Mouse (Mus musculus): Measurements from ENCODE around the gene Tbc1d23.
A peak's percentile ranks its signal among the peaks of the same experiment; 100 is the strongest.
"Not testable (repeated sequence)": the region's sequence is repeated elsewhere in the genome, so short reads cannot be mapped to it uniquely, and the experiment has no call there.

Gene Tbc1d23

GRCm38 (mm10) chr16:57215957-57216356 lies 15.3 kb downstream of the Tbc1d23 start:
- DNase-seq (ENCODE audit: low read depth), result no peak

- no peak for DNase-seq (ENCODE audit: low read depth)
Observed at GRCm38 (mm10) chr16:57211037-57211436, 20.3 kb downstream of the Tbc1d23 start.

- DNase-seq (ENCODE audit: low read depth), result no peak
Observed at GRCm38 (mm10) chr16:57208342-57208741, 23.0 kb downstream of the Tbc1d23 start.

GRCm38 (mm10) chr16:57197281-57197680 lies 34.0 kb downstream of the Tbc1d23 start:
- DNase-seq (ENCODE audit: low read depth), result no peak

- DNase-seq (ENCODE audit: low read depth), result no peak
Observed at GRCm38 (mm10) chr16:57196590-57196989, 34.7 kb downstream of the Tbc1d23 start.

GRCm38 (mm10) chr16:57191214-57191613 lies 40.1 kb downstream of the Tbc1d23 start:
- DNase-seq (ENCODE audit: low read depth), result no peak

- DNase-seq (ENCODE audit: low read depth), result no peak
Observed at GRCm38 (mm10) chr16:57190390-57190789, 40.9 kb downstream of the Tbc1d23 start.

- no peak for DNase-seq (ENCODE audit: low read depth)
Observed at GRCm38 (mm10) chr16:57189493-57189892, 41.8 kb downstream of the Tbc1d23 start.

GRCm38 (mm10) chr16:57186618-57187017 lies 44.7 kb downstream of the Tbc1d23 start:
- no peak for DNase-seq (ENCODE audit: low read depth)

- DNase-seq (ENCODE audit: low read depth), result no peak
Observed at GRCm38 (mm10) chr16:57182037-57182436, 49.3 kb downstream of the Tbc1d23 start.

GRCm38 (mm10) chr16:57181180-57181579 lies 50.1 kb downstream of the Tbc1d23 start:
- no peak for DNase-seq (ENCODE audit: low read depth)

- no peak for DNase-seq (ENCODE audit: low read depth)
Observed at GRCm38 (mm10) chr16:57177664-57178063, 53.6 kb downstream of the Tbc1d23 start.

- peak; percentile 78 for DNase-seq (ENCODE audit: low read depth)
Observed at GRCm38 (mm10) chr16:57177254-57177653, 54.0 kb downstream of the Tbc1d23 start.

- peak; percentile 16 for DNase-seq (ENCODE audit: low read depth)
Observed at GRCm38 (mm10) chr16:57176276-57176675, 55.0 kb downstream of the Tbc1d23 start.

GRCm38 (mm10) chr16:57175751-57176150 lies 55.6 kb downstream of the Tbc1d23 start:
- peak; percentile 18 for DNase-seq (ENCODE audit: low read depth)

- DNase-seq (ENCODE audit: low read depth), result not testable (repeated sequence)
Observed at GRCm38 (mm10) chr16:57174480-57174879, 56.8 kb downstream of the Tbc1d23 start.

- DNase-seq (ENCODE audit: low read depth), result no peak
Observed at GRCm38 (mm10) chr16:57171570-57171969, 59.7 kb downstream of the Tbc1d23 start.

GRCm38 (mm10) chr16:57171161-57171560 lies 60.1 kb downstream of the Tbc1d23 start:
- DNase-seq (ENCODE audit: low read depth), result no peak

- peak; percentile 8 for DNase-seq (ENCODE audit: low read depth)
Observed at GRCm38 (mm10) chr16:57168236-57168635, 63.1 kb downstream of the Tbc1d23 start.

GRCm38 (mm10) chr16:57167514-57167912 lies 63.8 kb downstream of the Tbc1d23 start:
- no peak for DNase-seq (ENCODE audit: low read depth)

GRCm38 (mm10) chr16:57166611-57167513 lies 64.4 kb downstream of the Tbc1d23 start, which contains the start of gene Nit2:
Gene Nit2, minus strand, starts transcription at chr16:57167341.
- DNase-seq (ENCODE audit: low read depth), result peak; percentile 94

- DNase-seq (ENCODE audit: low read depth), result no peak
Observed at GRCm38 (mm10) chr16:57166086-57166485, 65.2 kb downstream of the Tbc1d23 start.

- DNase-seq (ENCODE audit: low read depth), result no peak
Observed at GRCm38 (mm10) chr16:57165157-57165556, 66.1 kb downstream of the Tbc1d23 start.

GRCm38 (mm10) chr16:57163694-57164093 lies 67.6 kb downstream of the Tbc1d23 start:
- no peak for DNase-seq (ENCODE audit: low read depth)
